Mouse (Mus musculus): ENCODE data around the gene Nr5a2. TPM values are rescaled to one million over a fixed set of nuclear protein-coding genes. Genes with fewer than 3 reads are reported as not detected.
"Not testable (repeated sequence)": the region's sequence is repeated elsewhere in the genome, so short reads cannot be mapped to it uniquely, and the experiment has no call there.

Gene Nr5a2
- polyA plus RNA-seq, 1 experiment from 2014 or later: 0.17 TPM

DNA sequence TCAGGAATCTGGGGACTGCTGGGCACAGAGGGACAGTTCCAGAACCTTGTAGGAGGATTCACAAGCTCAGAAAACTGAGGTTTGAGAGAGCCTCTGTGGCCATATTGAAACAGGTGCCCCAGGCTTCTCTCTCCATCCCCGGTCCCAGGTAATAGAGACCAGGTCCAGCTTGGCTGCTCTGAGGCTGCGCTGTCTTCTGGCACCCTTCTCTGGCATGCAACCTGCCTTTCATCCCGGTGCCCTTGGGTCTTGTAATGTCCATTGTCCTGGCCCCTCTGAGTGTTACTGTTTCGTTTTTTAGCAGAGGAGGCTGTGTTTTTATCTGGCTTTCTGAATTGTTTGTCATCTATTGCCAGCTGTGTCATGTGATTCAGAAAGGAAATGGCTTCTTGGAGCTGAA, 136.4 kb downstream of the Nr5a2 start:
- WGBS: 82% methylated on average over 4 of the region's 4 CpGs
- no peaks in the 10 kb centered on the region for H3K4me1 ChIP-seq (ENCODE audit: control insufficient read depth, insufficient read depth, low read length)

DNA sequence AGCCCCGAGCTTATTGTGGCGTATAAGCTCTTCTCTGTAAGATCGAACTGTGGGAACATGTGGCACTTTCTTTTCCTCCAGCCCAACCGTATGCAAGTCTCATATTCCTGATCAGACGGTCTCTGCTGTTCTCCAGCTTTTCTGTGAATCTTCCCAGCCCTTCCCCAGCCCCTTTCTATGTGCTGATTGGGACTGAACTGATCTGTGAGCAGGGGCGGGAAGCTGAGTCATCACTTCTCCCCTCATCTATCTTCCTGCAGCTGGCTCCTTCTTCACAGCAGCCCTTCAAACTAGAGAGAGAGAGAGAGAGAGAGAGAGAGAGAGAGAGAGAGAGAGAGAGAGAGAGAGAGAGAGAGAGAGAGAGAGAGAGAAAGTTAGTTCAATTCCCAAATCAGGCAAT, 159.6 kb downstream of the Nr5a2 start:
- H3K4me1 ChIP-seq (ENCODE audit: control insufficient read depth, insufficient read depth, low read length): no peaks in the 10 kb centered on the region
- H3K27me3 ChIP-seq (replicated peaks; ENCODE audit: control insufficient read depth, insufficient read depth, low read length): no peaks in the 10 kb centered on the region
- H3K4me2 ChIP-seq (ENCODE audit: low read length): no peak overlapping the region
- ATAC-seq (no peak), DNase-seq (ENCODE audit: low spot score) (no peak)
- no peaks in the 10 kb centered on the region for H3K9me3 ChIP-seq (replicated peaks; ENCODE audit: control insufficient read depth, low read length)
- H3K27ac ChIP-seq (ENCODE audit: low read depth, low read length): no peak overlapping the region
- H3K9ac ChIP-seq (ENCODE audit: low read length): no peak overlapping the region
- 82% methylated on average over 6 of the region's 6 CpGs for WGBS
- no peak overlapping the region for H3K4me3 ChIP-seq (ENCODE audit: low read depth, low read length)
- H3K36me3 ChIP-seq (ENCODE audit: control insufficient read depth, insufficient read depth, low read length): no peaks in the 10 kb centered on the region

More for the DNA sequence above, 136.4 kb downstream of the Nr5a2 start:
- Histone ChIP-seq H3K9ac (ENCODE audit: low read length) (no peak overlapping the region), H3K4me3 (ENCODE audit: low read depth, low read length) (no peak overlapping the region), H3K36me3 (ENCODE audit: control insufficient read depth, insufficient read depth, low read length) (no peaks in the 10 kb centered on the region), H3K9me3 (replicated peaks; ENCODE audit: control insufficient read depth, low read length) (no peaks in the 10 kb centered on the region), H3K4me2 (ENCODE audit: low read length) (no peak overlapping the region), H3K27me3 (replicated peaks; ENCODE audit: control insufficient read depth, insufficient read depth, low read length) (no peaks in the 10 kb centered on the region), H3K27ac (ENCODE audit: low read depth, low read length) (no peak overlapping the region)
- no peak for DNase-seq (ENCODE audit: low spot score)
- no peak for ATAC-seq

DNA sequence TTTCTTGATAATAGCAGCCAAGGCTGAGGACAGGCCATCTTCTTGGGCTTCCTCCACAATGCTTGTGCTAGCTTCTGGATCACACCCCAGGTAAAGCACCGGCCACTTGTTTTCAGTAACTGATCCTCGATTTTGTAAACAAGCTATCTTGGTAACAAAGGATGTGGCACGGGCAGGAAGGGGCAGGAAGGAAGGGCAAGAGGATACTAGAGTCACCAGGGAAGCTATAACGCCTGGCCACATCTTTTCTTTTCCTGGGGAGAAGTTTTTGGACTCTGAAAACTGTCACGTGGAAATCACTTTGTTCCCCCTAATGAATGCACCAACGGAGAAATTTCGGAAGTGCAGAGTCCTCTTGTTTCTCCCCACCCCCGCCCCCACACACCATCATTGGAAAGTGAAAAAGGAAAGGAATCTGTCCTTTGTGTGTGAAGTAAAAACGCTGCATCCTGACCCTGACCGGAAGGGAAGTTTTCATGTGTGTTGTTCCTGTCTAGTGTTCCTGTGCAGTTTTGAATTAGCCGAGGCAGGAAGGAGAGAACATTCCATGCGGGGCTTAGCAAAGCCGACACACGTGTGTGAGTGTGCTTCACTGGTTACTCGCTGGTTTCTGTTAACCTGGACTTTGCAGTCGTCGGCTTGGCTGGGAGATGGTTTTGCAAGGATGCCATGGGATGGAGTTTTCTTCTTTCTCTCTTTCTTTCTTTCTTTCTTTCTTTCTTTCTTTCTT, 163.7 kb downstream of the Nr5a2 start:
- H3K27ac ChIP-seq (ENCODE audit: low read depth, low read length): no peak overlapping the region
- ATAC-seq (no peak), DNase-seq (ENCODE audit: low spot score) (no peak)
- H3K4me2 ChIP-seq (ENCODE audit: low read length): no peak overlapping the region
- H3K4me1 ChIP-seq (ENCODE audit: control insufficient read depth, insufficient read depth, low read length): no peaks in the 10 kb centered on the region
- no peak overlapping the region for H3K4me3 ChIP-seq (ENCODE audit: low read depth, low read length)
- no peaks in the 10 kb centered on the region for H3K27me3 ChIP-seq (replicated peaks; ENCODE audit: control insufficient read depth, insufficient read depth, low read length)
- H3K9me3 ChIP-seq (replicated peaks; ENCODE audit: control insufficient read depth, low read length): no peaks in the 10 kb centered on the region
- no peak overlapping the region for H3K9ac ChIP-seq (ENCODE audit: low read length)
- 47% methylated on average over 17 of the region's 17 CpGs for WGBS
- H3K36me3 ChIP-seq (ENCODE audit: control insufficient read depth, insufficient read depth, low read length): no peaks in the 10 kb centered on the region

DNA sequence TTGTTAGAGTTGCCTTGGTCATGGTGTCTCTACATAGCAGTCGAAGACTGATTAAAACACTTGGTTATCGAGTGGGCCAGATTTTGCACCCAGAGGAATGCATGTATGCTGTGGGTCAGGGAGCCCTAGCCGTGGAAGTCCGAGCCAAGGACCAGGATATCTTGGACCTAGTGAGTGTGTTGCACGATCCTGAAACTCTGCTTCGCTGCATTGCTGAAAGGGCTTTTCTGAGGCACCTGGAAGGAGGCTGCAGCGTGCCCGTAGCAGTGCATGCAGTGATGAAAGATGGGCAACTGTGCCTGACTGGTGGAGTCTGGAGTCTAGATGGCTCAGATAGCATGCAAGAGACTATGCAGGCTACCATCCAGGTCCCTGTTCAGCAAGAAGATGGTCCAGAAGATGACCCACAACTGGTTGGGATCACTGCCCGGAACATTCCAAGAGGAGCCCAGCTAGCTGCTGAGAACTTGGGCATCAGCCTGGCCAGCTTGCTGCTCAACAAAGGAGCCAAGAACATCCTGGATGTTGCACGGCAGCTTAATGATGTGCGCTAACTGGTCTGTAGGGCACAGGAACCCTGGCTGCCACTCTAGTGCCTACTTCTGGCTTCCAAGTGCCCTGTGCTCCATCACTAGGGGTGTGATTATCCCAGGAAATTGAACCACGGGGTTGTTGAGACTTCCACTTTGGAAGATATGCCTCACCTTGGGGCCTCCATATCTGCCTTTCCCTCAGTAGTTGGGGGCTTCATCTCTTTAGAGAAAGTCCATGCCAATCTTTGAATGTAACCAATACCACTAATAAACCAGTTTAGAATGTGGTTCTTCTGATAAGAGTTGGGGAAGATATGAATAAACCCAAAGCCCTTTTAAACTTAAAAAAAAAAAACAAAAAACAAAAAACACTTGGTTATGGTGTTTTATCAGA, 167.0 kb downstream of the Nr5a2 start:
- not testable (repeated sequence) for DNase-seq (ENCODE audit: low spot score); H3K27me3 ChIP-seq (replicated peaks; ENCODE audit: control insufficient read depth, insufficient read depth, low read length)
- WGBS: 94% methylated on average over 12 of the region's 12 CpGs

More for the DNA sequence above, 167.0 kb downstream of the Nr5a2 start:
- H3K36me3 ChIP-seq (ENCODE audit: control insufficient read depth, insufficient read depth, low read length); H3K27ac ChIP-seq (ENCODE audit: low read depth, low read length); H3K9me3 ChIP-seq (replicated peaks; ENCODE audit: control insufficient read depth, low read length); H3K4me3 ChIP-seq (ENCODE audit: low read depth, low read length); H3K4me2 ChIP-seq (ENCODE audit: low read length); H3K4me1 ChIP-seq (ENCODE audit: control insufficient read depth, insufficient read depth, low read length); ATAC-seq; H3K9ac ChIP-seq (ENCODE audit: low read length): not testable (repeated sequence)
